Mouse (Mus musculus) erythroblast, embryonic 14.5 days (primary cell): Measurements from ENCODE around the gene Traf4.

Source experiments
- GATA1 ChIP-seq: IDR thresholded peaks from 2 replicates; pipeline ENCODE4 v1.6.1; 2012; ENCODE audit warnings: low read length, inconsistent platforms, mixed read lengths
- TAL1 ChIP-seq: IDR thresholded peaks from 3 replicates; pipeline ENCODE4 v1.6.1; 2012; ENCODE audit warnings: low read length, inconsistent platforms, mixed read lengths

DNA sequence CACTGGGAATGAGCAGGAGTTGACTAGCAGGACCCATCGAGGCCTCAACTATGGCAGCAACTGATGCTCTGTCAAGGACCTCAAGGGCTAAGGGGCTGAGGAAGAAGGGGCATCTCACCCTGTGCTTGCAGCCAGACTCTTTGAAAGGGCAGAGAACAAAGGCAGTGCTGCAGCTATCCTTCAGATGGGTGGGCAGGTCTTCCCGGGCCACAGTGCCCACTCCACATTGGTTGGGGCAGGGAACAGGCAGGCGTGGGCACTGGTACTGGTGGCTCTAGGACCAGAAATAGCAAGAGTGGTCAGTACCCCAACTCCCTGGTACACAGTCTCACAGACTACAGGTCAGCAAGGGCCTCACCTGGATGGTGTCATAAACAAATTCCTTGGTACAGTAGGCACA lies 4.7 kb downstream of the Traf4 start:
- TF ChIP-seq GATA1 (no peak), TAL1 (no peak)
